Mouse (Mus musculus) MEL (cell line): ENCODE measurements around the gene Maml3. TPM values are rescaled to one million over a fixed set of nuclear protein-coding genes. Genes with fewer than 3 reads are reported as not detected.

Experiments used
- DNase-seq: peaks from one replicate; pipeline ENCODE4 v3.0.0; 2011; ENCODE audit warnings: low read depth, low spot score
- H3K27ac ChIP-seq: 2 replicates; pipeline ENCODE4 v1.5.1; 2012; ENCODE audit warnings: low read depth, mild to moderate bottlenecking, control low read depth, low read length, moderate library complexity; ENCODE audit not compliant: control insufficient read depth
- H3K27me3 ChIP-seq, 2 experiments: fragments of 150-350 bp in 1 of 2; sonication (generic) in 1 of 2; 2 replicates each; pipeline ENCODE4 v1.6.1; 2012; ENCODE audit warnings: low read length in 2 of 2, mild to moderate bottlenecking in 2 of 2, improper control_type of control experiment in 1 of 2, moderate library complexity in 1 of 2; ENCODE audit not compliant: insufficient read depth in 2 of 2, control insufficient read depth in 1 of 2
- H3K36me3 ChIP-seq, 2 experiments: 2 replicates each; pipeline ENCODE4 v1.6.1; 2012 to 2014; ENCODE audit warnings: low read length in 2 of 2, improper control_type of control experiment in 1 of 2, inconsistent platforms in 1 of 2, mild to moderate bottlenecking in 1 of 2; ENCODE audit not compliant: insufficient read depth in 2 of 2, control insufficient read depth in 1 of 2
- H3K4me1 ChIP-seq, 2 experiments: fragments of 150-350 bp in 1 of 2; sonication (generic) in 1 of 2; 2 replicates each; pipeline ENCODE4 v1.6.1; 2012; ENCODE audit warnings: low read length in 2 of 2, improper control_type of control experiment in 1 of 2, mild to moderate bottlenecking in 1 of 2; ENCODE audit not compliant: insufficient read depth in 2 of 2, control insufficient read depth in 1 of 2
- H3K4me3 ChIP-seq, 2 experiments: fragments of 150-350 bp in 1 of 2; sonication (generic) in 1 of 2; 2 replicates each; pipeline ENCODE4 v1.5.1; 2012; ENCODE audit warnings: low read depth in 2 of 2, low read length in 2 of 2, mild to moderate bottlenecking in 2 of 2, moderate library complexity in 2 of 2, control low read depth in 1 of 2, improper control_type of control experiment in 1 of 2; ENCODE audit not compliant: control insufficient read depth in 1 of 2, insufficient read depth in 1 of 2
- H3K79me2 ChIP-seq: 2 replicates; pipeline ENCODE4 v1.6.1; 2012; ENCODE audit warnings: mild to moderate bottlenecking, low read length, moderate library complexity; ENCODE audit not compliant: control insufficient read depth, poor library complexity, insufficient read depth
- H3K9ac ChIP-seq: 2 replicates; pipeline ENCODE4 v1.6.1; 2012; ENCODE audit warnings: low read depth, mild to moderate bottlenecking, control low read depth, low read length, moderate library complexity; ENCODE audit not compliant: control insufficient read depth, poor library complexity, severe bottlenecking
- H3K9me3 ChIP-seq: fragments of 150-350 bp; sonication (generic); replicated peaks from 2 replicates; pipeline ENCODE4 v1.6.1; 2012; ENCODE audit warnings: mild to moderate bottlenecking, low read length, improper control_type of control experiment, moderate library complexity; ENCODE audit not compliant: insufficient read depth
- BHLHE40 ChIP-seq: IDR thresholded peaks from 2 replicates; pipeline ENCODE4 v1.6.1; 2012; ENCODE audit warnings: low read depth, mild to moderate bottlenecking, inconsistent platforms, low read length, improper control_type of control experiment, borderline replicate concordance
- CHD2 ChIP-seq: IDR thresholded peaks from 2 replicates; pipeline ENCODE4 v1.6.1; 2011; ENCODE audit warnings: low read length, improper control_type of control experiment
- E2F4 ChIP-seq: IDR thresholded peaks from 2 replicates; pipeline ENCODE4 v1.6.1; 2011; ENCODE audit warnings: low read depth, low read length, improper control_type of control experiment, borderline replicate concordance
- ELF1 ChIP-seq: IDR thresholded peaks from 2 replicates; pipeline ENCODE4 v1.6.1; 2014; ENCODE audit warnings: low read depth, mild to moderate bottlenecking, inconsistent platforms, low read length, improper control_type of control experiment, moderate library complexity
- EP300 ChIP-seq, 2 experiments: IDR thresholded peaks; 2 replicates each; pipeline ENCODE4 v1.6.1; 2011; ENCODE audit warnings: improper control_type of control experiment in 2 of 2, low read length in 2 of 2, low read depth in 1 of 2, mild to moderate bottlenecking in 1 of 2
- ETS1 ChIP-seq: IDR thresholded peaks from 2 replicates; pipeline ENCODE4 v1.6.1; 2012; ENCODE audit warnings: low read depth, mild to moderate bottlenecking, inconsistent platforms, low read length, improper control_type of control experiment, moderate library complexity
- GABPA ChIP-seq: IDR thresholded peaks from 2 replicates; pipeline ENCODE4 v1.6.1; 2012; ENCODE audit warnings: low read depth, mild to moderate bottlenecking, inconsistent platforms, low read length, improper control_type of control experiment, moderate library complexity
- HCFC1 ChIP-seq: IDR thresholded peaks from 2 replicates; pipeline ENCODE4 v1.6.1; 2012; ENCODE audit warnings: low read depth, mild to moderate bottlenecking, inconsistent platforms, low read length, improper control_type of control experiment, moderate library complexity
- JUND ChIP-seq: IDR thresholded peaks from 2 replicates; pipeline ENCODE4 v1.6.1; 2011; ENCODE audit warnings: low read depth, mild to moderate bottlenecking, improper control_type of control experiment, low read length
- MXI1 ChIP-seq: IDR thresholded peaks from 2 replicates; pipeline ENCODE4 v1.6.1; 2011; ENCODE audit warnings: mild to moderate bottlenecking, low read depth, low read length, improper control_type of control experiment
- MYB ChIP-seq: IDR thresholded peaks from 2 replicates; pipeline ENCODE4 v1.6.1; 2011; ENCODE audit warnings: mild to moderate bottlenecking, low read depth, low read length, improper control_type of control experiment
- MYC ChIP-seq: IDR thresholded peaks from 2 replicates; pipeline ENCODE4 v1.6.1; 2011; ENCODE audit warnings: low read depth, mild to moderate bottlenecking, low read length, improper control_type of control experiment, moderate library complexity
- NELFE ChIP-seq: IDR thresholded peaks from 2 replicates; pipeline ENCODE4 v1.6.1; 2011; ENCODE audit warnings: low read depth, low read length, improper control_type of control experiment
- NRF1 ChIP-seq: IDR thresholded peaks from 2 replicates; pipeline ENCODE4 v1.6.1; 2014; ENCODE audit warnings: low read depth, mild to moderate bottlenecking, inconsistent platforms, low read length, improper control_type of control experiment, moderate library complexity; ENCODE audit not compliant: poor library complexity, insufficient read depth, severe bottlenecking
- SIN3A ChIP-seq: IDR thresholded peaks from 2 replicates; pipeline ENCODE4 v1.6.1; 2012; ENCODE audit warnings: low read length, improper control_type of control experiment, inconsistent platforms
- SMC3 ChIP-seq: IDR thresholded peaks from 2 replicates; pipeline ENCODE4 v1.6.1; 2011; ENCODE audit warnings: low read depth, low read length, improper control_type of control experiment
- TAL1 ChIP-seq: IDR thresholded peaks from 2 replicates; pipeline ENCODE4 v1.6.1; 2012; ENCODE audit warnings: mild to moderate bottlenecking, inconsistent platforms, low read length, moderate library complexity, mixed read lengths
- TCF12 ChIP-seq: IDR thresholded peaks from 2 replicates; pipeline ENCODE4 v1.6.1; 2014; ENCODE audit warnings: low read depth, mild to moderate bottlenecking, inconsistent platforms, low read length, improper control_type of control experiment, moderate library complexity
- UBTF ChIP-seq: IDR thresholded peaks from 2 replicates; pipeline ENCODE4 v1.6.1; 2012; ENCODE audit warnings: low read depth, mild to moderate bottlenecking, inconsistent platforms, low read length, improper control_type of control experiment, moderate library complexity, borderline replicate concordance; ENCODE audit not compliant: insufficient read depth
- USF1 ChIP-seq: IDR thresholded peaks from 2 replicates; pipeline ENCODE4 v1.6.1; 2014; ENCODE audit warnings: low read depth, mild to moderate bottlenecking, inconsistent platforms, low read length, improper control_type of control experiment, moderate library complexity
- ZMIZ1 ChIP-seq: IDR thresholded peaks from 2 replicates; pipeline ENCODE4 v1.6.1; 2012; ENCODE audit warnings: low read depth, mild to moderate bottlenecking, inconsistent platforms, low read length, improper control_type of control experiment, moderate library complexity
- polyA plus RNA-seq, 2 experiments: library from polyadenylated mRNA; stranded (reverse) in 1 of 2; unstranded in 1 of 2; fragments of >175 nt in 1 of 2; fragments of >200 nt in 1 of 2; gene quantifications; 2 replicates each; pipeline versions ENCODE4 v1.2.1 to v1.2.4; 2012; ENCODE audit warnings: low replicate concordance in 2 of 2, low read depth in 1 of 2; ENCODE audit not compliant: insufficient read length in 2 of 2, insufficient read depth in 1 of 2, missing spikeins in 1 of 2
- total RNA-seq: library from RNA; depleted of rRNA; stranded (reverse); fragments of 300-350 nt; gene quantifications from 2 replicates; pipeline ENCODE4 v1.2.3, GENCODE M21; 2012

The Maml3 gene
- total and polyA plus RNA-seq, 3 experiments, result 2.0 to 4.1 TPM; not detected in 1

- TF ChIP-seq EP300 (IDR thresholded peaks at IDR 0.05; ENCODE audit: low read depth in 1 of 2, low read length in 2 of 2) (peak; percentile 94 to 96), TCF12 (peak; percentile 93), MYB (0 out of 2 replicates have a peak, but pooled peaks have one; percentile 39), E2F4 (no peak), SIN3A (peak; percentile 82; the same call in 1 of the 2 replicates), BHLHE40 (peak; percentile 79), NRF1 (no peak; the same call in 1 of the 2 replicates), ETS1 (peak; percentile 90), HCFC1 (peak; percentile 58; the same call in 1 of the 2 replicates), CHD2 (peak; percentile 63), USF1 (peak; percentile 32; the same call in 1 of the 2 replicates), JUND (no peak; the same call in 1 of the 2 replicates)
- TF ChIP-seq, all 39 proteins: peak for 18
Observed at GRCm38 (mm10) chr3:51744339-51744759, 360.5 kb downstream of the Maml3 start (continued).

DNA sequence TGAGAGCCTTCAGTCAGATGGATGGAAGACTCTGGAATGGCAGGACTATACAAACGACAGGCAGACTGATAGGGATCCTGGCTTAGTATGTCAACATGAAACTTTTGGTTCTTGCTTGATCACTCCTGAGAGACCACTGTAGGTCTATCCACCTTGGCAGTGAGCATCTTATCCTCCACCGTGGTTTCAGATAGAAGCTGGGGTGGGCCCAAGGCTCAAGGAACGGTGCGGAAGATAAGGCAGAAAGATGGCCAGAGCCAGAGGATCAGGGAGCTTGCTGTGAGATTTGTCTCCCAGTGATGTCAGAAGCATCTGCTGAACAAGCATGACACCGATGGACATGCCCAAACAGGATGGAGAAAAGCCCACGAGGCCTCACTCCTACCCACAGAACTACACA is 362.5 kb downstream of the Maml3 start:
- Histone ChIP-seq H3K79me2 (no peaks in the 10 kb centered on the region), H3K27me3 (no peaks in the 10 kb centered on the region), H3K4me1 (peaks cover 32 to 59% of the 10 kb centered on the region in 2 experiments), H3K27ac (no peak overlapping the region), H3K9me3 (no peaks in the 10 kb centered on the region), H3K9ac (no peak overlapping the region), H3K36me3 (peaks cover 0 to 45% of the 10 kb centered on the region in 2 experiments; a peak in 2 of 4 replicates), H3K4me3 (no peak overlapping the region)
- no peak for DNase-seq
- TF ChIP-seq TAL1 (no peak), EP300 (IDR thresholded peaks at IDR 0.05; ENCODE audit: low read depth in 1 of 2, low read length in 2 of 2) (peak in 1 of 2 experiments; percentile 47; a peak in 2 of 4 replicates)

DNA sequence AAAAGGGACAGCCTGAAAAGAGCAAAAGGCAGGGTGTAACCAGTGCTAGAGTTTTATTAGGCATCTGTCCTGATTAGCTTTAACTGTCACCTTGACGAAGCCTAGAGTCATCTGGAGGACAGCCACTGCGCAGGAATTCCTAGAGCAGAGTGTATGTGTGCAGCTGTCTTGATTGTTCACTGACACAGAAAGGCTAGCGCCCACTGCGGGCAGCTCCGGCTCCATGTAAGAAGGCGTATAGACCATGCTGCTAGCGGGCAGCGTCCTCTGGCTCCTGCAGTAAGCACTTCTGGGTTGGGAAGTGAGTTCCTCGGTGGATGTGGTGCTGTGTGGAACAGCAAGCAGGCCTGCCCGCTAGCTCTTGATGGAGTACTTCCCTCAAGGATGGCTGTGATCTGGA is 363.1 kb downstream of the Maml3 start:
- Histone ChIP-seq H3K4me1 (peaks cover 38 to 65% of the 10 kb centered on the region in 2 experiments), H3K36me3 (peaks cover 0 to 50% of the 10 kb centered on the region in 2 experiments; a peak in 2 of 4 replicates), H3K4me3 (no peak overlapping the region), H3K27me3 (no peaks in the 10 kb centered on the region), H3K9ac (no peak overlapping the region), H3K27ac (no peak overlapping the region), H3K79me2 (no peaks in the 10 kb centered on the region), H3K9me3 (no peaks in the 10 kb centered on the region)
- no peak for DNase-seq
- TF ChIP-seq ETS1, result 0 out of 2 replicates have a peak, but pooled peaks have one; percentile 13
- no peak for TF ChIP-seq TCF12
- TF ChIP-seq EP300 (IDR thresholded peaks at IDR 0.05; ENCODE audit: low read depth in 1 of 2, low read length in 2 of 2), result peak in 1 of 2 experiments; percentile 45; a peak in 1 of 4 replicates
- TF ChIP-seq MYB, result 0 out of 2 replicates have a peak, but pooled peaks have one; percentile 13
- no peak for TF ChIP-seq JUND
- TF ChIP-seq UBTF, result no peak
- no peak for TF ChIP-seq TAL1
- TF ChIP-seq SMC3, result no peak
- no peak for TF ChIP-seq ELF1
- TF ChIP-seq NELFE, result no peak
- no peak for TF ChIP-seq MYC
- TF ChIP-seq MXI1, result no peak
- no peak for TF ChIP-seq ZMIZ1
- no peak for TF ChIP-seq CHD2
- no peak for TF ChIP-seq BHLHE40
- no peak for TF ChIP-seq GABPA
